Mouse (Mus musculus) lung, postnatal 0 days (tissue): ENCODE data around the gene Tmem229b.

Experiments
- CTCF ChIP-seq: IDR thresholded peaks from 2 replicates; pipeline ENCODE4 v1.5.1; 2016; ENCODE audit warnings: antibody characterized with exemption, mild to moderate bottlenecking
- EP300 ChIP-seq: IDR thresholded peaks from 2 replicates; pipeline ENCODE4 v1.6.1; 2016; ENCODE audit warnings: antibody characterized with exemption, mild to moderate bottlenecking, control low read depth

- TF ChIP-seq CTCF (no peak), EP300 (no peak)
Measured at GRCm38 (mm10) chr12:78929900-78930299, 77.5 kb downstream of the Tmem229b start.
